Mouse (Mus musculus) thymus, adult 2 months (tissue): Measurements from ENCODE around the gene Nop2.

Experiments
- CTCF ChIP-seq: fragments of 200-500 bp; IDR thresholded peaks from 2 replicates; pipeline ENCODE4 v1.5.1; 2012; ENCODE audit warnings: mild to moderate bottlenecking, control low read depth, low read length, moderate library complexity, borderline replicate concordance; ENCODE audit not compliant: control insufficient read depth, poor library complexity, insufficient read depth; ENCODE audit errors: extremely low read depth
- POLR2A ChIP-seq: fragments of 200-500 bp; IDR thresholded peaks from 2 replicates; pipeline ENCODE4 v1.6.1; 2012; ENCODE audit warnings: mild to moderate bottlenecking, low read length, control low read depth, moderate library complexity; ENCODE audit not compliant: control insufficient read depth, poor library complexity, insufficient read depth; ENCODE audit errors: extremely low read depth

DNA sequence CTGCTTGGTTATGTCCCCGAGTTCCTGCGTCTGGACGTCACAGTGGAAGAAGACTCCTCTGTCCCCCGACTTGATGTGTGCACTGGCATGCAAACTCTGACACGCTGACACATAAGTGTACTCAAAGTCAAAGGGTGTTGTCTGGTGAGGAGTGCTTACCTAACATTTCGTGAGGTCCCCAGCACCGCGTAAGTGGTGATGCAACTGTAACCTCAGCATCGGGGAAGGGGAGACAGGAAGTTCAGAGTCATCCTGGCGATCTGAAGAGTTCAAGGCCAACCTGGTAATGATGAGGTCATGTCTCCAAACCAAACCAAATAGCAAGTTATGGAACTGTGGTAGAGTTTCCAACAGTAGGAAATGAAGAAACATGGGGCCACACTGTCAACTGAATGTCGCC, 19.2 kb upstream of the Nop2 start:
- TF ChIP-seq POLR2A, result no peak
- TF ChIP-seq CTCF, result no peak
